Mouse (Mus musculus) heart, postnatal 25 days (tissue): ENCODE data around the gene Ap4e1. TPM values are rescaled to one million over a fixed set of nuclear protein-coding genes. Genes with fewer than 3 reads are reported as not detected.
"Not testable (repeated sequence)": the region's sequence is repeated elsewhere in the genome, so short reads cannot be mapped to it uniquely, and the experiment has no call there.

Experiments
- DNase-seq: peaks from one replicate; pipeline ENCODE4 v3.0.0; 2022; ENCODE audit warnings: low spot score
- intact Hi-C: fragments of 180-260 bp; cut with DNase I; formaldehyde crosslinking; loops from one replicate; pipeline ENCODE4 v1.15.1; 2025
- microRNA-seq: library from miRNA; unstranded; fragments of <30 nt; microRNA quantifications from one replicate; pipeline ENCODE4 v1.2.0, GENCODE M21; 2022
- total RNA-seq, 2 experiments: library from RNA; stranded (reverse); gene quantifications; 2 replicates each; pipeline ENCODE4 v1.2.3; 2021

Gene Ap4e1
- total RNA-seq, 2 experiments from 2014 or later: 7.0 to 7.2 TPM

- DNase-seq: no peak
- intact Hi-C loops: loop anchor here (5.0 kb wide), 1 partner anchor 71 kb away; the partner anchor contains the start of gene Itpripl1
These were observed 62.4 kb downstream of the Ap4e1 start for GRCm38 (mm10) chr2:127070879-127071278.

- no peak for DNase-seq
- intact Hi-C loops: loop anchor here (5.0 kb wide), 1 partner anchor 68 kb away; the partner anchor contains the start of gene Itpripl1
These were observed 65.6 kb downstream of the Ap4e1 start for GRCm38 (mm10) chr2:127074116-127074515.

- intact Hi-C loops: no loop called here
- DNase-seq: no peak
These were observed 69.1 kb downstream of the Ap4e1 start for GRCm38 (mm10) chr2:127077611-127078010.

GRCm38 (mm10) chr2:127079066-127079465 is 70.5 kb downstream of the Ap4e1 start:
- not testable (repeated sequence) for DNase-seq

GRCm38 (mm10) chr2:127079881-127080590 is 71.5 kb downstream of the Ap4e1 start:
- intact Hi-C loops: no loop called here
- no peak for DNase-seq

More at GRCm38 (mm10) chr2:127079066-127079465, 70.5 kb downstream of the Ap4e1 start:
- intact Hi-C loops: not testable (repeated sequence)

- DNase-seq: no peak
- intact Hi-C loops: no loop called here
These were observed 72.2 kb downstream of the Ap4e1 start for GRCm38 (mm10) chr2:127080591-127081218.

GRCm38 (mm10) chr2:127086235-127086634 is 77.7 kb downstream of the Ap4e1 start:
- no peak for DNase-seq

GRCm38 (mm10) chr2:127090151-127090550 is 81.6 kb downstream of the Ap4e1 start:
- intact Hi-C loops, DNase-seq: not testable (repeated sequence)

More at GRCm38 (mm10) chr2:127086235-127086634, 77.7 kb downstream of the Ap4e1 start:
- intact Hi-C loops: no loop called here

- DNase-seq: no peak
- intact Hi-C loops: no loop called here
These were observed 83.5 kb downstream of the Ap4e1 start for GRCm38 (mm10) chr2:127092000-127092399.

- intact Hi-C loops: no loop called here
These were observed 100.5 kb downstream of the Ap4e1 start for GRCm38 (mm10) chr2:127108986-127109385.

More at GRCm38 (mm10) chr2:127108986-127109385, 100.5 kb downstream of the Ap4e1 start:
- DNase-seq: no peak

Small RNAs within 50 kb of the gene (microRNA-seq; reads per million reads assigned to microRNA genes)
- not detected for gene Gm24081

Other genes starting within 250 kb of the Ap4e1 start
- gene Usp50, start 225.2 kb upstream of the Ap4e1 start, total RNA-seq: not detected
- gene Trpm7, start 132.5 kb upstream of the Ap4e1 start, total RNA-seq: 10 to 100 TPM; 24.9 to 30.8 TPM
- 10 to 100 TPM; 45.3 to 53.2 TPM for gene Sppl2a, start 75.5 kb upstream of the Ap4e1 start, total RNA-seq
- gene Blvra, start 61.9 kb downstream of the Ap4e1 start, total RNA-seq: 10 to 100 TPM; 16.9 to 20.7 TPM
- gene Ncaph, start 125.2 kb downstream of the Ap4e1 start, total RNA-seq: 1 to 10 TPM; 1.4 to 2.3 TPM
- 10 to 100 TPM; 10.1 to 14.1 TPM for gene Itpripl1, start 134.7 kb downstream of the Ap4e1 start, total RNA-seq
- gene 1810024B03Rik, start 199.6 kb downstream of the Ap4e1 start, total RNA-seq: under 1 TPM; 0.36 to 0.70 TPM
- gene Snrnp200, start 199.7 kb downstream of the Ap4e1 start, total RNA-seq: 10 to 100 TPM; 54.0 to 62.4 TPM
- gene Ciao1, start 239.1 kb downstream of the Ap4e1 start, total RNA-seq: 10 to 100 TPM; 61.9 to 62.3 TPM
- gene Tmem127, start 239.2 kb downstream of the Ap4e1 start, total RNA-seq: 10 to 100 TPM; 27.9 to 28.7 TPM